Mouse (Mus musculus): ENCODE results near the gene Kdm2b. TPM values are rescaled to one million over a fixed set of nuclear protein-coding genes. Genes with fewer than 3 reads are reported as not detected.

Kdm2b gene
- polyA plus RNA-seq, 1 experiment from 2014 or later, result 26.5 TPM

DNA sequence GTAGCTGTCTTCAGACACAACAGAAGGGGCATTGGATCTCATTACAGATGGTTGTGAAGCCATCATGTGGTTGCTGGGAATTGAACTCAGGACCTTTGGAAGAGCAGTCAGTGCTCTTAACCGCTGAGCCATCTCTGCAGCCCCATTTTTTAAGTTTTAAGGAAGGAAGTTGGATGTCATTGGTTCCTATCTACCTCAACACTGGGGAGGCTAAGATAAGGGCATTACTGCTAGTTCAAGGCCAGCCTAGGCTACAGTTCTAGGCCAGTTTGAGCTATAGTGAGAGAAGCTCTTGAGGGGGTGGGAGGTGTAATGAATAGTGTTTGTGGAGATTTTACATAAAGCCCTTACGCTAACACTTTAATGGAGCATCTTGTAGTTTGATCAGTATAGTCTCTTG lies 126.6 kb downstream of the Kdm2b start:
- Histone ChIP-seq H3K4me1 (ENCODE audit: control insufficient read depth, insufficient read depth, low read length) (no peaks in the 10 kb centered on the region), H3K4me2 (no peak overlapping the region), H3K9me3 (replicated peaks; ENCODE audit: control insufficient read depth, low read length) (no peaks in the 10 kb centered on the region), H3K4me3 (ENCODE audit: low read depth, low read length) (no peak overlapping the region), H3K36me3 (ENCODE audit: control insufficient read depth, insufficient read depth, low read length) (peaks cover 17% of the 10 kb centered on the region), H3K27me3 (ENCODE audit: control insufficient read depth, insufficient read depth, low read length) (no peaks in the 10 kb centered on the region), H3K27ac (ENCODE audit: low read depth, low read length) (no peak overlapping the region), H3K9ac (ENCODE audit: low read depth, low read length) (no peak overlapping the region)
- no peak for ATAC-seq (replicated peaks; ENCODE audit: insufficient number of reproducible peaks, low FRiP score, low TSS enrichment)
- WGBS (ENCODE audit: insufficient replicate concordance), result 87% methylated on average over 2 of the region's 2 CpGs

DNA sequence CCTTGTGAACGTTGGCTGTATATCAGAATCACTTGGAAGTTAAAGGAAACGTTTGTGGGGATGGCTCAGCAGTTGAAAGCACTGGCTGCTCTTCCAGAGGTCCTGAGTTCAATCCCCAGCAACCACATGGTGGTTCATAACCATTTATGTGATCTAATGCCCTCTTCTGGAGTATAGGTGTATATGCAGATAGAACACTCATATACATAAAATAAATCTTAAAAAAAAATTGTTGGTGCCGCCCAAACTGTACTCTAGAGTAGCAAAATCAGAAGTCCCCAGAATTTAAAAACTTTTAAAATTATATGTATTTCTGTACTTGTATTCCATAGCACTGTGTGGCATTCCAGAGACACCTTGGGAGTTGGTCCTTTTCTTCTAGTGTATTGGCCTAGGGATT lies 133.8 kb downstream of the Kdm2b start:
- no peaks in the 10 kb centered on the region for H3K9me3 ChIP-seq (replicated peaks; ENCODE audit: control insufficient read depth, low read length)
- no peaks in the 10 kb centered on the region for H3K36me3 ChIP-seq (ENCODE audit: control insufficient read depth, insufficient read depth, low read length)
- no peak for ATAC-seq (replicated peaks; ENCODE audit: insufficient number of reproducible peaks, low FRiP score, low TSS enrichment)
- H3K4me3 ChIP-seq (ENCODE audit: low read depth, low read length), result no peak overlapping the region
- no peak overlapping the region for H3K9ac ChIP-seq (ENCODE audit: low read depth, low read length)
- no peaks in the 10 kb centered on the region for H3K27me3 ChIP-seq (ENCODE audit: control insufficient read depth, insufficient read depth, low read length)
- no peak overlapping the region for H3K4me2 ChIP-seq
- no peak overlapping the region for H3K27ac ChIP-seq (ENCODE audit: low read depth, low read length)
- H3K4me1 ChIP-seq (ENCODE audit: control insufficient read depth, insufficient read depth, low read length), result peaks cover 6% of the 10 kb centered on the region; the same call in 1 of the 2 replicates
- 83% methylated on average over 3 of the region's 3 CpGs for WGBS (ENCODE audit: insufficient replicate concordance)

DNA sequence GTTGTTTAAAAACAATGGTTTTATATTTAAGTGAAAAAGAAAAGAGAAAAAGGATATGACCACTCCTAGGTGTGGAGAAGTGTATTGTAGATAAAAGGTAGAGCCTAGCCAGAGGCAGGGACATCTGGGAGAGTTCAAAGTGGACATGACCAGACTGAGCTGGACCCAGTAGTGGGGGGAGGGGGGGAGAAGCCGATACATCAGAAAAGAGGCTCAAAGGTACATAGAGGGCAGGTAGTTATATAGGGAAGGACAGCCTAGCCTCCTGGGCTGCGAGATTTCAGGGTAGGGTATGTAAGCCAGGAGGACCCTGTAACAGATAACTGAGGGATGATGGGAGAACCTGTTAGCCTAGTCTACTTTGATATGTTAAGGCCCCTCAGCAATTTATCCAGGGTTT lies 137.0 kb downstream of the Kdm2b start:
- 71% methylated on average over 2 of the region's 2 CpGs for WGBS (ENCODE audit: insufficient replicate concordance)
- Histone ChIP-seq H3K27ac (ENCODE audit: low read depth, low read length) (no peak overlapping the region), H3K4me2 (no peak overlapping the region), H3K27me3 (ENCODE audit: control insufficient read depth, insufficient read depth, low read length) (no peaks in the 10 kb centered on the region), H3K4me3 (ENCODE audit: low read depth, low read length) (no peak overlapping the region), H3K9me3 (replicated peaks; ENCODE audit: control insufficient read depth, low read length) (no peaks in the 10 kb centered on the region), H3K9ac (ENCODE audit: low read depth, low read length) (no peak overlapping the region), H3K36me3 (ENCODE audit: control insufficient read depth, insufficient read depth, low read length) (no peaks in the 10 kb centered on the region), H3K4me1 (ENCODE audit: control insufficient read depth, insufficient read depth, low read length) (peaks cover 8% of the 10 kb centered on the region; the same call in 1 of the 2 replicates)
- no peak for ATAC-seq (replicated peaks; ENCODE audit: insufficient number of reproducible peaks, low FRiP score, low TSS enrichment)

DNA sequence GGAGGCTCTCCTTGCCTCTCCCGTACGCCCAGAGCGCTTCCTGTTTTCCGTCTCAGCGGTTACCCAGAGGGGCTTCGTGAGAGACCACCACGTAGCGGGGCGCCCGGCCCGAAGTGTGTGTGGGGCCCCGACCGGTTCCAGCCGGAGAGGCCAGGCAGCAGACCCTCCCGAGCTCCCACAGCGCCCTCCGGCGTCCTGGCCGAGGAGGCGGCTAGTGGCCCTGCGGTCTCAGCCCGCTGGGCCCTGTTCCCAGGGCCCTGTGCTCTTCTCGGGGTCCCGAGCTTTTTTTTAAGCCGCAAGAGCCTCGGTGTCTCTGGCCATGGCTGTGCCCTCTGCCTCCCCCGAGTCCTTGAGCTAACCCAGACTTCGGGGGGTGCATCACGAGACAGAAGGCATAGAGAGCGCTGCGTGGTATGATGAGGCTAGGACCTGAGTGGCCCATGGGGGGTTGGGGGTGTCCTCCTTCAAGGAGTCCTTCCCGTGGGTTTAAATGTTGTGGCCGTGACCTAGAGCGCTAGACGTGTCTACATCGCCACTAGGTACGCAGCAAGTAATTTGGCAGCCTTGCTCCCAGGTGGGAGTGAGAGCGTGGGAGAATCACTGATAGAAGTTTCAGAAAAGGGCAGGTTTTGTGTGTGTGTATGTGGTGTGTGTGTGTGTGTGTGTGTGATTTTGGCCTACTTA lies 139.2 kb downstream of the Kdm2b start:
- peak; percentile 72 for ATAC-seq (replicated peaks; ENCODE audit: insufficient number of reproducible peaks, low FRiP score, low TSS enrichment)
- H3K27ac ChIP-seq (ENCODE audit: low read depth, low read length), result peak overlapping the region; percentile 95
- H3K27me3 ChIP-seq (ENCODE audit: control insufficient read depth, insufficient read depth, low read length), result no peaks in the 10 kb centered on the region
- peak overlapping the region; percentile 81 for H3K4me2 ChIP-seq
- H3K4me3 ChIP-seq (ENCODE audit: low read depth, low read length), result peak overlapping the region; percentile 88
- peak overlapping the region; percentile 98 for H3K9ac ChIP-seq (ENCODE audit: low read depth, low read length)
- H3K36me3 ChIP-seq (ENCODE audit: control insufficient read depth, insufficient read depth, low read length), result no peaks in the 10 kb centered on the region
- no peaks in the 10 kb centered on the region for H3K9me3 ChIP-seq (replicated peaks; ENCODE audit: control insufficient read depth, low read length)
- under 1% methylated on average over 38 of the region's 38 CpGs for WGBS (ENCODE audit: insufficient replicate concordance)
- peaks cover 8% of the 10 kb centered on the region; the same call in 1 of the 2 replicates for H3K4me1 ChIP-seq (ENCODE audit: control insufficient read depth, insufficient read depth, low read length)

DNA sequence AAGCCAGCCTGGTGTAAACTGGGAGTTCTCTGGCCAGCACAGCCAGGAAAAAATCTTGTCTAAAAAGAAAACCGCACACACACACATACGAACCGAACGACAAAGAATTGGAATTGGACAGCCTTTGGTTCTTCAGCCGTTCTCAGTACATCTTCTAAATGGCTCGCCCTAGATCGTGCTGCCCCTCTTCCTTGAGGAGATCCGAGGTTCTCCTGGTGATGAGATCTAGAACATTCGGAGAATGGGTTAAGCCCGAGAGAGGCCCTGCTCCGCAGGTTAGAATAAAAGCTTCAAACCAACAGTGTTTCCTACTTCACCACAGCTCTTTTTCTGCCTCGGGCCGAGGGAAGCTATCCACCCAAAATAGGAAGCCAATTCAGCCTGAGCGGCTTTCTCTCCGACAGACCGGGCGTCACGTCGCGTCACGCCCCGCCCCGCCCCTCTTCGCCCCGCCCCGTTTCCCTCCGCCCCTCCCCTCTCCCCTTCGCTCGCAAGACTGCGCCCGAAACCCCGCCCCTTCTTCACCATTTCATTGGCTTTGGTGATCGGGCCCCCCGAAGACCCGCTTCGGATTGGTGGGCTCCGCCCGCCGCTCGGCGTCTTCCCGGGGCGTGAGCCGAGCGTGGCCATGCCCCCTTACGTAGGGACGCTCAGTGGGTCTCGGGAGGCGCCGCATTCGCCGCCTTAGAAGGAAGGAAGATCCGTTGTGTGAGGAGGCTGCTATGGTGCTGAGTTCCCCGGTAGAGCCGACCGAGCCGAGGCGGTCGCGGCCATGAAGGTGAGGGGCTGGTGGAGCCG lies 139.9 kb downstream of the Kdm2b start, which contains the start of gene Rnf34:
Gene Rnf34 (plus strand): TSS at position 528 of the 798 bp plus-strand sequence.
- peak within 1 kb of the TSS; percentile 98 for H3K9ac ChIP-seq (ENCODE audit: low read depth, low read length)
- peaks cover 8% of the 10 kb centered on the region; the same call in 1 of the 2 replicates for H3K4me1 ChIP-seq (ENCODE audit: control insufficient read depth, insufficient read depth, low read length)
- WGBS (ENCODE audit: insufficient replicate concordance), result under 1% methylated on average over 60 of the region's 61 CpGs
- no peaks in the 10 kb centered on the region for H3K27me3 ChIP-seq (ENCODE audit: control insufficient read depth, insufficient read depth, low read length)
- peak; percentile 100 for ATAC-seq (replicated peaks; ENCODE audit: insufficient number of reproducible peaks, low FRiP score, low TSS enrichment)
- peak within 1 kb of the TSS; percentile 88 for H3K4me3 ChIP-seq (ENCODE audit: low read depth, low read length)
- H3K9me3 ChIP-seq (replicated peaks; ENCODE audit: control insufficient read depth, low read length), result no peaks in the 10 kb centered on the region
- no peaks in the 10 kb centered on the region for H3K36me3 ChIP-seq (ENCODE audit: control insufficient read depth, insufficient read depth, low read length)
- H3K27ac ChIP-seq (ENCODE audit: low read depth, low read length), result peak within 1 kb of the TSS; percentile 95
- H3K4me2 ChIP-seq, result peak within 1 kb of the TSS; percentile 85

DNA sequence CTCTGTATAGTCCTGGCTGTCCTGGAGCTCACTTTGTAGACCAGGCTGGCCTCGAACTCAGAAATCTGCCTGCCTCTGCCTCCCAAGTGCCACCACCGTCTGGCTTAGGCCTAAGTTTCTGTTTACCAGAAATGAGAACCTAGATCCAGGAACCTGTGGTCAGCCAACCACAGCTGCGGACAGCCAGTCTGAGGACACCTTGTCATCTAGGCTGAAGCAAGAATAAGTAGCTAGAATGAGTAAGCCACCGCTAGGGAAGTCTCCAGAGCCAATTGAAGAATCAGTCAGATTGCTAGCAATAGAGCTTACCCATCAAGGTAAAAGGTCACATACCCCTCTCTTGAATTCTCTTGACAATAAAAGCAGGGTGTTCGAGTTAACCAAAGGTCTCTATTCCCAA lies 145.8 kb downstream of the Kdm2b start:
- no peaks in the 10 kb centered on the region for H3K27me3 ChIP-seq (ENCODE audit: control insufficient read depth, insufficient read depth, low read length)
- WGBS (ENCODE audit: insufficient replicate concordance), result 84% methylated on average over 5 of the region's 5 CpGs
- H3K4me3 ChIP-seq (ENCODE audit: low read depth, low read length), result no peak overlapping the region
- no peaks in the 10 kb centered on the region for H3K9me3 ChIP-seq (replicated peaks; ENCODE audit: control insufficient read depth, low read length)
- 0 out of 2 replicates have a peak, but pooled peaks cover 2% of the 10 kb centered on the region for H3K4me1 ChIP-seq (ENCODE audit: control insufficient read depth, insufficient read depth, low read length)
- no peak for ATAC-seq (replicated peaks; ENCODE audit: insufficient number of reproducible peaks, low FRiP score, low TSS enrichment)
- H3K4me2 ChIP-seq, result no peak overlapping the region
- no peak overlapping the region for H3K27ac ChIP-seq (ENCODE audit: low read depth, low read length)
- H3K9ac ChIP-seq (ENCODE audit: low read depth, low read length), result no peak overlapping the region
- H3K36me3 ChIP-seq (ENCODE audit: control insufficient read depth, insufficient read depth, low read length), result no peaks in the 10 kb centered on the region

DNA sequence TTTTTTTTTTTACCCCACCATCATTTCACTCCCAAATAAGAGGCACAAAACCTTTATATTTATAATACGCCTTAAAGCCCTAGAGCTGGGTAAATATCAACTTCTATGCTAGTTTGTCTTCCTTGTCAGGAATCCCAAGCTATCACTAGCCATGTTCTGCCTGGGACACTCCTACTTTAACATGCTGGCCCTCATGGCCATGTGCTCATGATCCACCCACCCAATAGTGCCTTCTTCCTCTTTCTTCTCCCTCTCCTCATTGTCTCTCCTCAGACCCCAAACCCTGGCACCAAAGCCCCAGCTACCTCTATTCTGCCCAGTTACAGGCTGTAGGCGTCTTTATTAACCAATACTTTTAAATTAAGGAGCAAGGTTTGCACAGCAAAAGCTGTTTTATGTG lies 148.5 kb downstream of the Kdm2b start:
- WGBS (ENCODE audit: insufficient replicate concordance), result 78% methylated on average over 2 of the region's 2 CpGs
- Histone ChIP-seq H3K27ac (ENCODE audit: low read depth, low read length) (no peak overlapping the region), H3K4me1 (ENCODE audit: control insufficient read depth, insufficient read depth, low read length) (no peaks in the 10 kb centered on the region), H3K9me3 (replicated peaks; ENCODE audit: control insufficient read depth, low read length) (no peaks in the 10 kb centered on the region), H3K4me2 (no peak overlapping the region), H3K4me3 (ENCODE audit: low read depth, low read length) (no peak overlapping the region), H3K27me3 (ENCODE audit: control insufficient read depth, insufficient read depth, low read length) (no peaks in the 10 kb centered on the region), H3K9ac (ENCODE audit: low read depth, low read length) (no peak overlapping the region), H3K36me3 (ENCODE audit: control insufficient read depth, insufficient read depth, low read length) (no peaks in the 10 kb centered on the region)
- ATAC-seq (replicated peaks; ENCODE audit: insufficient number of reproducible peaks, low FRiP score, low TSS enrichment), result no peak

DNA sequence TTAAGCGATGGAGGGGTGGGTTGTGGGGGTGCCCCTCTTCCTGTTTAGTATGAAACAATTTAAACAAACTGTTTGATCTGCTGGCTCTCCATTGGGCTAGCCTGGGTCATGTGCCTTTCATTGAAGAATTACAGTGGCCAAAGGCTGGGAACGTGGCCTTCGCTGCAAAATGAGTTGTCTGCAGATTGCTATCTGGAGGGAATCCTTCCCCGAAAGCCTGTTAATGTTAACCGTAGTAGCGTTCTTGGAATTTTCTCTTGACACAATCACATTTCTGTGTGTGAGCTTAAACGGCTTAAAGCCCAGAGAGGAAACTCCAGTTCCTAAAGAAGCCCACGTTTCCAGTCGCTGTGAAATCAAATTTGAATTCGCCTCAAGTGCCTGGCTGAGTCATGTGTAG lies 156.6 kb downstream of the Kdm2b start:
- no peaks in the 10 kb centered on the region for H3K36me3 ChIP-seq (ENCODE audit: control insufficient read depth, insufficient read depth, low read length)
- no peak overlapping the region for H3K9ac ChIP-seq (ENCODE audit: low read depth, low read length)
- no peak overlapping the region for H3K4me3 ChIP-seq (ENCODE audit: low read depth, low read length)
- no peaks in the 10 kb centered on the region for H3K9me3 ChIP-seq (replicated peaks; ENCODE audit: control insufficient read depth, low read length)
- no peaks in the 10 kb centered on the region for H3K27me3 ChIP-seq (ENCODE audit: control insufficient read depth, insufficient read depth, low read length)
- ATAC-seq (replicated peaks; ENCODE audit: insufficient number of reproducible peaks, low FRiP score, low TSS enrichment), result no peak
- 70% methylated on average over 10 of the region's 10 CpGs for WGBS (ENCODE audit: insufficient replicate concordance)
- no peak overlapping the region for H3K4me2 ChIP-seq
- H3K27ac ChIP-seq (ENCODE audit: low read depth, low read length), result no peak overlapping the region
- H3K4me1 ChIP-seq (ENCODE audit: control insufficient read depth, insufficient read depth, low read length), result no peaks in the 10 kb centered on the region

All from heart, embryonic 11.5 days (tissue).